Mouse (Mus musculus): ENCODE measurements around the gene Nodal. TPM values are rescaled to one million over a fixed set of nuclear protein-coding genes. Genes with fewer than 3 reads are reported as not detected.
A peak's percentile ranks its signal among the peaks of the same experiment; 100 is the strongest.

The Nodal gene
- total RNA-seq, 2 experiments from 2014 or later: 0.21 to 0.28 TPM

GRCm38 (mm10) chr10:61394476-61395136 lies 23.2 kb upstream of the Nodal start:
- no peak for DNase-seq (ENCODE audit: low spot score in 2 of 2)
- intact Hi-C loops (cut with DNase I): loop anchor here (5.0 kb wide), 1 partner anchor 192 kb away; no protein-coding TSS in a partner anchor

GRCm38 (mm10) chr10:61398125-61398524 lies 19.6 kb upstream of the Nodal start:
- intact Hi-C loops (cut with DNase I): loop anchor here (5.0 kb wide), 1 partner anchor 196 kb away; no protein-coding TSS in a partner anchor
- DNase-seq (ENCODE audit: low spot score in 2 of 2): no peak

GRCm38 (mm10) chr10:61399156-61399734 lies 18.5 kb upstream of the Nodal start:
- intact Hi-C loops (cut with DNase I): loop anchor here (1.0 to 5.0 kb wide), 2 partner anchors 58 to 197 kb away; no protein-coding TSS in a partner anchor
- peak; percentile 62 for DNase-seq (ENCODE audit: low spot score in 2 of 2)

GRCm38 (mm10) chr10:61400407-61400806 lies 17.4 kb upstream of the Nodal start:
- DNase-seq (ENCODE audit: low spot score in 2 of 2): no peak
- intact Hi-C loops (cut with DNase I): no loop called here

GRCm38 (mm10) chr10:61402480-61402879 lies 15.3 kb upstream of the Nodal start:
- intact Hi-C loops (cut with DNase I): no loop called here
- DNase-seq (ENCODE audit: low spot score in 2 of 2): no peak

- no peak for DNase-seq (ENCODE audit: low spot score in 2 of 2)
- intact Hi-C loops (cut with DNase I): no loop called here
These were observed 14.9 kb upstream of the Nodal start for GRCm38 (mm10) chr10:61402911-61403310.

GRCm38 (mm10) chr10:61405958-61406357 lies 11.8 kb upstream of the Nodal start:
- DNase-seq (ENCODE audit: low spot score in 2 of 2): no peak
- intact Hi-C loops (cut with DNase I): no loop called here

- intact Hi-C loops (cut with DNase I): loop anchor here (5.0 kb wide), 1 partner anchor 212 kb away; no protein-coding TSS in a partner anchor
- no peak for DNase-seq (ENCODE audit: low spot score in 2 of 2)
These were observed 8.0 kb upstream of the Nodal start for GRCm38 (mm10) chr10:61409776-61410175.

- intact Hi-C loops (cut with DNase I): loop anchor here (5.0 kb wide), 1 partner anchor 213 kb away; no protein-coding TSS in a partner anchor
- DNase-seq (ENCODE audit: low spot score in 2 of 2): no peak
These were observed 7.6 kb upstream of the Nodal start for GRCm38 (mm10) chr10:61410193-61410592.

GRCm38 (mm10) chr10:61412910-61413625 lies 4.7 kb upstream of the Nodal start:
- intact Hi-C loops (cut with DNase I): loop anchor here (5.0 kb wide), 1 partner anchor 216 kb away; no protein-coding TSS in a partner anchor
- DNase-seq (ENCODE audit: low spot score in 2 of 2): no peak

GRCm38 (mm10) chr10:61415240-61415639 lies 2.5 kb upstream of the Nodal start:
- intact Hi-C loops (cut with DNase I): no loop called here
- no peak for DNase-seq (ENCODE audit: low spot score in 2 of 2)

GRCm38 (mm10) chr10:61415890-61416289 lies 1.9 kb upstream of the Nodal start:
- DNase-seq (ENCODE audit: low spot score in 2 of 2): no peak
- intact Hi-C loops (cut with DNase I): no loop called here

- no peak for DNase-seq (ENCODE audit: low spot score in 2 of 2)
- intact Hi-C loops (cut with DNase I): no loop called here
These were observed 1.2 kb upstream of the Nodal start for GRCm38 (mm10) chr10:61416561-61416960.

- DNase-seq (ENCODE audit: low spot score in 2 of 2): no peak
- intact Hi-C loops (cut with DNase I): no loop called here
These were observed 726 bp upstream of the Nodal start for GRCm38 (mm10) chr10:61417046-61417445.

- no peak for DNase-seq (ENCODE audit: low spot score in 2 of 2)
- intact Hi-C loops (cut with DNase I): no loop called here
These were observed 544 bp downstream of the Nodal start for GRCm38 (mm10) chr10:61418131-61418900.

- DNase-seq (ENCODE audit: low spot score in 2 of 2): no peak
These were observed 1.4 kb downstream of the Nodal start for GRCm38 (mm10) chr10:61419146-61419545.

GRCm38 (mm10) chr10:61420011-61420410 lies 2.2 kb downstream of the Nodal start:
- intact Hi-C loops (cut with DNase I): no loop called here
- DNase-seq (ENCODE audit: low spot score in 2 of 2): no peak

More at GRCm38 (mm10) chr10:61419146-61419545, 1.4 kb downstream of the Nodal start:
- intact Hi-C loops (cut with DNase I): no loop called here

GRCm38 (mm10) chr10:61422861-61423260 lies 5.1 kb downstream of the Nodal start:
- DNase-seq (ENCODE audit: low spot score in 2 of 2): no peak
- intact Hi-C loops (cut with DNase I): no loop called here

GRCm38 (mm10) chr10:61423289-61423688 lies 5.5 kb downstream of the Nodal start:
- intact Hi-C loops (cut with DNase I): no loop called here
- DNase-seq (ENCODE audit: low spot score in 2 of 2): no peak

GRCm38 (mm10) chr10:61424500-61424899 lies 6.7 kb downstream of the Nodal start:
- intact Hi-C loops (cut with DNase I): no loop called here
- peak in 1 of 2 experiments; percentile 16 for DNase-seq (ENCODE audit: low spot score in 2 of 2)
